ENCODE assay signal across 8 mouse cellular contexts in the genomic region with DNA sequence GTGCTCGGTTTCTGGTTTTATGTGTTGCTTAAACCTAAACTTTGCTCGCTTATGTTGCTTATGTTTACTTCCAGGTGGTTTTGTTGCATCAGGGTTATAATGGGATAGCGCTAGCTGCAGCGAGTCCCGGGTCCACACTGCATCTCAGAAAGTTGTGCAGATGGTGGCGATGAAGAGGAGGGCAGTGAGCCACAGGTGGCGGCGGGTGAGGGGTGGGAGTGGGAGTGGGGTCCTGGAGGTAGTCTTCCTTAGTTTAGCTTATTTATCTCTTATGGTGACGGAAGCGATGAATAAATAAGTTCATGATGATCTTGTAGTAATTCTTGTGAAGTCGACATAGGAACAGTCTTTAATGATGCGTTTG. TPM values are rescaled to one million over a fixed set of nuclear protein-coding genes. Genes with fewer than 3 reads are reported as not detected.
DNase-seq lines count a peak whose midpoint lies in the region; ATAC-seq and TF ChIP-seq lines count a peak whose summit lies in the region.

No protein-coding gene starts in this region.

- peaks cover 8% of the 10 kb centered on the region for H3K4me1 ChIP-seq in cortical plate, adult 2 months (ENCODE audit: control insufficient read depth, insufficient read depth, low read length)
- peaks cover 7% of the 10 kb centered on the region; the same call in 1 of the 2 replicates for H3K4me1 ChIP-seq in hindbrain, postnatal 0 days (ENCODE audit: insufficient read depth, low read length)
- H3K4me1 ChIP-seq in midbrain, embryonic 15.5 days, result peaks cover 18% of the 10 kb centered on the region

- H3K36me3 ChIP-seq in hindbrain, postnatal 0 days (ENCODE audit: insufficient read depth, low read length), result no peaks in the 10 kb centered on the region
- no peaks in the 10 kb centered on the region for H3K36me3 ChIP-seq in midbrain, embryonic 15.5 days (replicated peaks)

- ATAC-seq in hindbrain, postnatal 0 days, result no peak; the same call in 1 of the 2 replicates
- ATAC-seq in midbrain, embryonic 15.5 days (replicated peaks), result peak; percentile 8; the same call in 1 of the 2 replicates

- peak overlapping the region; percentile 68 for H3K4me2 ChIP-seq in hindbrain, postnatal 0 days (ENCODE audit: low read depth, low read length)
- H3K4me2 ChIP-seq in midbrain, embryonic 15.5 days, result peak overlapping the region; percentile 69

- DNase-seq in layer of hippocampus, adult 2 months (ENCODE audit: low spot score in 2 of 2), result no peak
- DNase-seq in layer of hippocampus, adult 18-20 months (ENCODE audit: low spot score in 2 of 2), result no peak
- no peak for DNase-seq in hindbrain, postnatal 0 days (ENCODE audit: low spot score)
- no peak for DNase-seq in left cerebral cortex, adult 8-10 months (ENCODE audit: low spot score in 2 of 2)
- no peak for DNase-seq in cerebellum, adult 9-10 months
- DNase-seq in embryo, embryonic 10.5 days (ENCODE audit: low spot score), result no peak

- peak overlapping the region; percentile 89 for H3K4me3 ChIP-seq in layer of hippocampus, adult 2 months
- peak overlapping the region; percentile 83 for H3K4me3 ChIP-seq in cortical plate, adult 2 months (ENCODE audit: insufficient read depth, low read length)
- peak overlapping the region; percentile 93 for H3K4me3 ChIP-seq in hindbrain, postnatal 0 days (ENCODE audit: low read length)
- H3K4me3 ChIP-seq in midbrain, embryonic 15.5 days, result peak overlapping the region; percentile 84

- TF ChIP-seq CTCF in layer of hippocampus, adult 2 months (conservative IDR thresholded peaks at IDR 0.05), result no peak
- TF ChIP-seq CTCF in cortical plate, adult 2 months (IDR thresholded peaks at IDR 0.05; ENCODE audit: extremely low read depth, insufficient read depth, low read length), result no peak
- no peak for TF ChIP-seq CTCF in hindbrain, postnatal 0 days (IDR thresholded peaks at IDR 0.05; ENCODE audit: low read depth)

- WGBS in hindbrain, postnatal 0 days, result 9% methylated on average over 12 of the region's 12 CpGs
- WGBS in midbrain, embryonic 15.5 days, result 11% methylated on average over 12 of the region's 12 CpGs

- peak overlapping the region; percentile 73 for H3K9ac ChIP-seq in hindbrain, postnatal 0 days (replicated peaks; ENCODE audit: low read length)
- H3K9ac ChIP-seq in midbrain, embryonic 15.5 days, result peak overlapping the region; percentile 58

- TF ChIP-seq POLR2A in cortical plate, adult 2 months (IDR thresholded peaks at IDR 0.05; ENCODE audit: extremely low read depth, insufficient read depth, low read length), result no peak

- peak overlapping the region; percentile 81 for H3K27ac ChIP-seq in layer of hippocampus, adult 2 months
- no peak overlapping the region for H3K27ac ChIP-seq in cortical plate, adult 2 months (ENCODE audit: insufficient read depth, low read length)
- H3K27ac ChIP-seq in hindbrain, postnatal 0 days, result no peak overlapping the region; the same call in 1 of the 2 replicates
- H3K27ac ChIP-seq in midbrain, embryonic 15.5 days, result 0 out of 2 replicates have a peak overlapping the region, but pooled peaks have one; percentile 67

- H3K9me3 ChIP-seq in hindbrain, postnatal 0 days (ENCODE audit: low read length), result no peaks in the 10 kb centered on the region
- no peaks in the 10 kb centered on the region for H3K9me3 ChIP-seq in midbrain, embryonic 15.5 days

- no peaks in the 10 kb centered on the region for H3K27me3 ChIP-seq in hindbrain, postnatal 0 days (ENCODE audit: insufficient read depth, low read length)
- H3K27me3 ChIP-seq in midbrain, embryonic 15.5 days (replicated peaks), result no peaks in the 10 kb centered on the region

RNA-seq across cellular contexts. Expression of a gene that starts 0.8 kb away (rescaled TPM):
- 10 to 100 TPM; 93.4 to 95.0 TPM for total RNA-seq in layer of hippocampus, adult 2 months (2021)
- 100 to 1,000 TPM; 104 to 107 TPM for total RNA-seq in layer of hippocampus, adult 18-20 months (2021)
- 41.7 and 44.6 TPM in 2 replicates for polyA plus RNA-seq in cortical plate, adult 2 months (2012; rRNA removed)
- 162 and 168 TPM in 2 replicates for total RNA-seq in hindbrain, postnatal 0 days (2014; rRNA removed)
- 48.6 and 50.9 TPM in 2 replicates for polyA plus RNA-seq in hindbrain, postnatal 0 days (2015; fragmentation: Nextera tagmentation; extraction: Ambion mirVana)
- polyA plus RNA-seq in midbrain, embryonic 15.5 days (2015; fragmentation: Nextera tagmentation; extraction: Ambion mirVana), result 64.9 and 65.2 TPM in 2 replicates
- 100 to 1,000 TPM in 2 of 4 experiments, 10 to 100 TPM in 2; 93.7 to 105 (median 99.7) TPM for total RNA-seq in left cerebral cortex, adult 8-10 months (2022)

RNA-seq across cellular contexts. Expression of a gene that starts 28.9 kb away (rescaled TPM):
- 10 to 100 TPM; 14.8 to 14.9 TPM for total RNA-seq in layer of hippocampus, adult 2 months (2021)
- total RNA-seq in layer of hippocampus, adult 18-20 months (2021), result 10 to 100 TPM; 11.1 to 11.8 TPM
- 18.4 and 20.0 TPM in 2 replicates for polyA plus RNA-seq in cortical plate, adult 2 months (2012; rRNA removed)
- total RNA-seq in hindbrain, postnatal 0 days (2014; rRNA removed), result 27.6 and 30.9 TPM in 2 replicates
- polyA plus RNA-seq in hindbrain, postnatal 0 days (2015; fragmentation: Nextera tagmentation; extraction: Ambion mirVana), result 30.0 and 31.1 TPM in 2 replicates
- 44.8 and 48.4 TPM in 2 replicates for polyA plus RNA-seq in midbrain, embryonic 15.5 days (2015; fragmentation: Nextera tagmentation; extraction: Ambion mirVana)
- 10 to 100 TPM; 11.6 to 16.4 (median 14.1) TPM for total RNA-seq in left cerebral cortex, adult 8-10 months (2022)

Comparison
In these comparisons a context has a peak if more than half of its experiments do, and no peak if none do; other contexts are left out.
1. H3K27ac ChIP-seq: peak in layer of hippocampus, adult 2 months (single experiment) and midbrain, embryonic 15.5 days (single experiment); none in cortical plate, adult 2 months (single experiment) and hindbrain, postnatal 0 days (single experiment).
2. Peak in every context shown above with its lines, with median percentiles within 50 percentile points of each other: H3K4me3 ChIP-seq.